Mouse (Mus musculus): ENCODE results near the gene Pkdrej.

GRCm38 (mm10) chr15:85826676-85827075 lies 5.1 kb upstream of the Pkdrej start:
- TF ChIP-seq CTCF (IDR thresholded peaks at IDR 0.05; ENCODE audit: low read depth) (no peak), EP300 (IDR thresholded peaks at IDR 0.05; ENCODE audit: low read depth) (peak; percentile 76)
